Mouse (Mus musculus) frontal cortex, postnatal 10 days (tissue): ENCODE data around the gene Maea.
"Not testable (repeated sequence)": the region's sequence is repeated elsewhere in the genome, so short reads cannot be mapped to it uniquely, and the experiment has no call there.

Source experiments
- DNase-seq, 2 experiments: peaks; one replicate each; pipeline ENCODE4 v3.0.0; 2022; ENCODE audit warnings: low spot score in 2 of 2, mixed read lengths in 1 of 2

Maea gene

GRCm38 (mm10) chr5:33335273-33335976, at the start of gene Maea:
Gene Maea (plus strand): TSS chr5:33335509.
- DNase-seq = peak; percentile 96 to 97

GRCm38 (mm10) chr5:33293796-33294430, 41.4 kb upstream of the Maea start:
- DNase-seq = no peak

GRCm38 (mm10) chr5:33297164-33297563, 38.1 kb upstream of the Maea start:
- no peak for DNase-seq

- no peak for DNase-seq
Measured at GRCm38 (mm10) chr5:33301801-33302200, 33.5 kb upstream of the Maea start.

- no peak for DNase-seq
Measured at GRCm38 (mm10) chr5:33310704-33311462, 24.4 kb upstream of the Maea start.

GRCm38 (mm10) chr5:33312192-33312591, 23.1 kb upstream of the Maea start:
- no peak for DNase-seq

- DNase-seq = no peak
Measured at GRCm38 (mm10) chr5:33324491-33324890, 10.8 kb upstream of the Maea start.

- DNase-seq = no peak
Measured at GRCm38 (mm10) chr5:33334381-33335272, 682 bp upstream of the Maea start.

GRCm38 (mm10) chr5:33335977-33336360, 660 bp downstream of the Maea start:
- DNase-seq = peak in 1 of 2 experiments; percentile 18

GRCm38 (mm10) chr5:33337206-33337605, 1.9 kb downstream of the Maea start:
- no peak for DNase-seq

GRCm38 (mm10) chr5:33341165-33341564, 5.9 kb downstream of the Maea start:
- no peak for DNase-seq

GRCm38 (mm10) chr5:33342248-33342647, 6.9 kb downstream of the Maea start:
- not testable (repeated sequence) for DNase-seq

GRCm38 (mm10) chr5:33342821-33343220, 7.5 kb downstream of the Maea start:
- no peak for DNase-seq

- no peak for DNase-seq
Measured at GRCm38 (mm10) chr5:33343571-33343970, 8.3 kb downstream of the Maea start.

- no peak for DNase-seq
Measured at GRCm38 (mm10) chr5:33344070-33344469, 8.8 kb downstream of the Maea start.

- no peak for DNase-seq
Measured at GRCm38 (mm10) chr5:33347620-33348019, 12.3 kb downstream of the Maea start.

- DNase-seq = no peak
Measured at GRCm38 (mm10) chr5:33349205-33349604, 13.9 kb downstream of the Maea start.

- no peak for DNase-seq
Measured at GRCm38 (mm10) chr5:33349706-33350105, 14.4 kb downstream of the Maea start.

- no peak for DNase-seq
Measured at GRCm38 (mm10) chr5:33351556-33352272, 16.4 kb downstream of the Maea start.

- no peak for DNase-seq
Measured at GRCm38 (mm10) chr5:33352273-33352645, 16.9 kb downstream of the Maea start.

- no peak for DNase-seq
Measured at GRCm38 (mm10) chr5:33353011-33353410, 17.7 kb downstream of the Maea start.
